Mouse (Mus musculus) lung, adult 2 months (tissue): ENCODE measurements around the gene Myl6b.

ENCODE experiments used
- CTCF ChIP-seq: fragments of 200-500 bp; IDR thresholded peaks from 2 replicates; pipeline ENCODE4 v1.5.1; 2011; ENCODE audit warnings: mild to moderate bottlenecking, low read length, control low read depth; ENCODE audit not compliant: insufficient read depth
- POLR2A ChIP-seq: fragments of 200-500 bp; IDR thresholded peaks from 2 replicates; pipeline ENCODE4 v1.6.1; 2011; ENCODE audit warnings: low read depth, mild to moderate bottlenecking, control low read depth, low read length, borderline replicate concordance; ENCODE audit errors: extremely low read depth

DNA sequence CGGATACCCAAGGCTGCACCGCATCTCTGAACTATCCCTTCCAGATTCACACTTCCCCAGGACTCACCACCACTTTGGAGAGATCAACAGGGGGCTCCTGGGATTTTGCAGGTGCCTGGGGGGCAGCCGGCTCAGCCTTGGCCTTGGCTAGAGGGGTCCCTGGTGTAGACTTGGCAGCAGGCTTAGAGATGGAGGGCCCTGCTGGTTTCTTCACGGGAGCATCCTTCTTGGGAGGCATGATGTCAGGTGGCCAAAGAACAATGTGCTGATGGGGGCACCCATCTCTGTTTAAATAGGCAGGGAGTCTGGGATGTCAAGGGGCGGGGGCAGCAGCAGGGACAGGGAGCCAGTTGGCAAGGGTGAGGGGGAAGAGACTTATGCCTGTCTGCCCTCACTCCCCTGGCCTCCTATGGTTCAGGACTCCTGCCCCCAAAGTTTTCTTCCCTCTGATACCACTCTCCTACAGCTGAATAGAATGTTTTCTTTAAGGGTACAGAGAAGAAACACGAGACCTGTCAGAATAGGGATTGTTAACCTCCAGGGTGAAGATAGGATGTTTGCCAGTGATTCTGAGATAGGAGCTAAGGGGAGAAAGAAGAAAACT, 1.2 kb downstream of the Myl6b start:
- no peak for TF ChIP-seq CTCF
- TF ChIP-seq POLR2A, result no peak
